Mouse (Mus musculus) MEL (cell line): ENCODE results near the gene Sectm1a. TPM values are rescaled to one million over a fixed set of nuclear protein-coding genes. Genes with fewer than 3 reads are reported as not detected.

Experiments
- DNase-seq: peaks from one replicate; pipeline ENCODE4 v3.0.0; 2011; ENCODE audit warnings: low read depth, low spot score
- H3K27ac ChIP-seq: 2 replicates; pipeline ENCODE4 v1.5.1; 2012; ENCODE audit warnings: low read depth, mild to moderate bottlenecking, control low read depth, low read length, moderate library complexity; ENCODE audit not compliant: control insufficient read depth
- H3K27me3 ChIP-seq, 2 experiments: fragments of 150-350 bp in 1 of 2; sonication (generic) in 1 of 2; 2 replicates each; pipeline ENCODE4 v1.6.1; 2012; ENCODE audit warnings: low read length in 2 of 2, mild to moderate bottlenecking in 2 of 2, improper control_type of control experiment in 1 of 2, moderate library complexity in 1 of 2; ENCODE audit not compliant: insufficient read depth in 2 of 2, control insufficient read depth in 1 of 2
- H3K36me3 ChIP-seq, 2 experiments: 2 replicates each; pipeline ENCODE4 v1.6.1; 2012 to 2014; ENCODE audit warnings: low read length in 2 of 2, improper control_type of control experiment in 1 of 2, inconsistent platforms in 1 of 2, mild to moderate bottlenecking in 1 of 2; ENCODE audit not compliant: insufficient read depth in 2 of 2, control insufficient read depth in 1 of 2
- H3K4me1 ChIP-seq, 2 experiments: fragments of 150-350 bp in 1 of 2; sonication (generic) in 1 of 2; 2 replicates each; pipeline ENCODE4 v1.6.1; 2012; ENCODE audit warnings: low read length in 2 of 2, improper control_type of control experiment in 1 of 2, mild to moderate bottlenecking in 1 of 2; ENCODE audit not compliant: insufficient read depth in 2 of 2, control insufficient read depth in 1 of 2
- H3K4me3 ChIP-seq, 2 experiments: fragments of 150-350 bp in 1 of 2; sonication (generic) in 1 of 2; 2 replicates each; pipeline ENCODE4 v1.5.1; 2012; ENCODE audit warnings: low read depth in 2 of 2, low read length in 2 of 2, mild to moderate bottlenecking in 2 of 2, moderate library complexity in 2 of 2, control low read depth in 1 of 2, improper control_type of control experiment in 1 of 2; ENCODE audit not compliant: control insufficient read depth in 1 of 2, insufficient read depth in 1 of 2
- H3K79me2 ChIP-seq: 2 replicates; pipeline ENCODE4 v1.6.1; 2012; ENCODE audit warnings: mild to moderate bottlenecking, low read length, moderate library complexity; ENCODE audit not compliant: control insufficient read depth, poor library complexity, insufficient read depth
- H3K9ac ChIP-seq: 2 replicates; pipeline ENCODE4 v1.6.1; 2012; ENCODE audit warnings: low read depth, mild to moderate bottlenecking, control low read depth, low read length, moderate library complexity; ENCODE audit not compliant: control insufficient read depth, poor library complexity, severe bottlenecking
- H3K9me3 ChIP-seq: fragments of 150-350 bp; sonication (generic); replicated peaks from 2 replicates; pipeline ENCODE4 v1.6.1; 2012; ENCODE audit warnings: mild to moderate bottlenecking, low read length, improper control_type of control experiment, moderate library complexity; ENCODE audit not compliant: insufficient read depth
- CHD1 ChIP-seq: IDR thresholded peaks from 2 replicates; pipeline ENCODE4 v1.6.1; 2012; ENCODE audit warnings: low read depth, mild to moderate bottlenecking, inconsistent platforms, low read length, improper control_type of control experiment
- E2F4 ChIP-seq: IDR thresholded peaks from 2 replicates; pipeline ENCODE4 v1.6.1; 2011; ENCODE audit warnings: low read depth, low read length, improper control_type of control experiment, borderline replicate concordance
- ELF1 ChIP-seq: IDR thresholded peaks from 2 replicates; pipeline ENCODE4 v1.6.1; 2014; ENCODE audit warnings: low read depth, mild to moderate bottlenecking, inconsistent platforms, low read length, improper control_type of control experiment, moderate library complexity
- EP300 ChIP-seq, 2 experiments: IDR thresholded peaks; 2 replicates each; pipeline ENCODE4 v1.6.1; 2011; ENCODE audit warnings: improper control_type of control experiment in 2 of 2, low read length in 2 of 2, low read depth in 1 of 2, mild to moderate bottlenecking in 1 of 2
- ETS1 ChIP-seq: IDR thresholded peaks from 2 replicates; pipeline ENCODE4 v1.6.1; 2012; ENCODE audit warnings: low read depth, mild to moderate bottlenecking, inconsistent platforms, low read length, improper control_type of control experiment, moderate library complexity
- GABPA ChIP-seq: IDR thresholded peaks from 2 replicates; pipeline ENCODE4 v1.6.1; 2012; ENCODE audit warnings: low read depth, mild to moderate bottlenecking, inconsistent platforms, low read length, improper control_type of control experiment, moderate library complexity
- JUND ChIP-seq: IDR thresholded peaks from 2 replicates; pipeline ENCODE4 v1.6.1; 2011; ENCODE audit warnings: low read depth, mild to moderate bottlenecking, improper control_type of control experiment, low read length
- MAFK ChIP-seq: IDR thresholded peaks from 2 replicates; pipeline ENCODE4 v1.6.1; 2011; ENCODE audit warnings: low read depth, mild to moderate bottlenecking, low read length, improper control_type of control experiment, borderline replicate concordance
- MAX ChIP-seq: IDR thresholded peaks from 2 replicates; pipeline ENCODE4 v1.6.1; 2011; ENCODE audit warnings: low read length, improper control_type of control experiment
- MEF2A ChIP-seq: IDR thresholded peaks from 2 replicates; pipeline ENCODE4 v1.6.1; 2014; ENCODE audit warnings: low read depth, mild to moderate bottlenecking, inconsistent platforms, low read length, improper control_type of control experiment; ENCODE audit not compliant: poor library complexity, insufficient replicate concordance, severe bottlenecking; ENCODE audit errors: extremely low read depth
- MXI1 ChIP-seq: IDR thresholded peaks from 2 replicates; pipeline ENCODE4 v1.6.1; 2011; ENCODE audit warnings: mild to moderate bottlenecking, low read depth, low read length, improper control_type of control experiment
- NELFE ChIP-seq: IDR thresholded peaks from 2 replicates; pipeline ENCODE4 v1.6.1; 2011; ENCODE audit warnings: low read depth, low read length, improper control_type of control experiment
- NRF1 ChIP-seq: IDR thresholded peaks from 2 replicates; pipeline ENCODE4 v1.6.1; 2014; ENCODE audit warnings: low read depth, mild to moderate bottlenecking, inconsistent platforms, low read length, improper control_type of control experiment, moderate library complexity; ENCODE audit not compliant: poor library complexity, insufficient read depth, severe bottlenecking
- POLR2AphosphoS2 ChIP-seq: IDR thresholded peaks from 2 replicates; pipeline ENCODE4 v1.6.1; 2011; ENCODE audit warnings: low read length, improper control_type of control experiment
- SIN3A ChIP-seq: IDR thresholded peaks from 2 replicates; pipeline ENCODE4 v1.6.1; 2012; ENCODE audit warnings: low read length, improper control_type of control experiment, inconsistent platforms
- SMC3 ChIP-seq: IDR thresholded peaks from 2 replicates; pipeline ENCODE4 v1.6.1; 2011; ENCODE audit warnings: low read depth, low read length, improper control_type of control experiment
- TCF12 ChIP-seq: IDR thresholded peaks from 2 replicates; pipeline ENCODE4 v1.6.1; 2014; ENCODE audit warnings: low read depth, mild to moderate bottlenecking, inconsistent platforms, low read length, improper control_type of control experiment, moderate library complexity
- USF2 ChIP-seq, 2 experiments: IDR thresholded peaks; 2 replicates each; pipeline ENCODE4 v1.6.1; 2011 to 2012; ENCODE audit warnings: improper control_type of control experiment in 2 of 2, low read length in 2 of 2, borderline replicate concordance in 1 of 2, inconsistent platforms in 1 of 2, low read depth in 1 of 2, mild to moderate bottlenecking in 1 of 2; ENCODE audit not compliant: insufficient read depth in 1 of 2
- ZMIZ1 ChIP-seq: IDR thresholded peaks from 2 replicates; pipeline ENCODE4 v1.6.1; 2012; ENCODE audit warnings: low read depth, mild to moderate bottlenecking, inconsistent platforms, low read length, improper control_type of control experiment, moderate library complexity
- polyA plus RNA-seq, 2 experiments: library from polyadenylated mRNA; stranded (reverse) in 1 of 2; unstranded in 1 of 2; fragments of >175 nt in 1 of 2; fragments of >200 nt in 1 of 2; gene quantifications; 2 replicates each; pipeline versions ENCODE4 v1.2.1 to v1.2.4; 2012; ENCODE audit warnings: low replicate concordance in 2 of 2, low read depth in 1 of 2; ENCODE audit not compliant: insufficient read length in 2 of 2, insufficient read depth in 1 of 2, missing spikeins in 1 of 2
- total RNA-seq: library from RNA; depleted of rRNA; stranded (reverse); fragments of 300-350 nt; gene quantifications from 2 replicates; pipeline ENCODE4 v1.2.3, GENCODE M21; 2012

Gene Sectm1a
- total and polyA plus RNA-seq, 3 experiments: 22.0 to 22.3 TPM; not detected in 1

- TF ChIP-seq GABPA: peak; percentile 39; the same call in 1 of the 2 replicates
- TF ChIP-seq MAFK: peak; percentile 76
- peak; percentile 63; the same call in 1 of the 2 replicates for TF ChIP-seq MXI1
- no peak for TF ChIP-seq E2F4
- TF ChIP-seq ZMIZ1: no peak
- no peak for TF ChIP-seq SMC3
- no peak for TF ChIP-seq JUND
- TF ChIP-seq CHD1: no peak
- TF ChIP-seq NELFE: no peak
- TF ChIP-seq TCF12: peak; percentile 91
- TF ChIP-seq ELF1: no peak
- peak; percentile 83 for TF ChIP-seq SIN3A
- peak; percentile 89 to 94 for TF ChIP-seq EP300 (IDR thresholded peaks at IDR 0.05; ENCODE audit: low read depth in 1 of 2, low read length in 2 of 2)
- TF ChIP-seq USF2 (IDR thresholded peaks at IDR 0.05; ENCODE audit: borderline replicate concordance in 1 of 2, insufficient read depth in 1 of 2, low read depth in 1 of 2, low read length in 2 of 2): no peak
- peak; percentile 93 for TF ChIP-seq ETS1
- peak; percentile 4; the same call in 1 of the 2 replicates for TF ChIP-seq MAX
- no peak for TF ChIP-seq POLR2AphosphoS2
Observed at GRCm38 (mm10) chr11:121122024-121122670, 41.1 kb upstream of the Sectm1a start (continued).

DNA sequence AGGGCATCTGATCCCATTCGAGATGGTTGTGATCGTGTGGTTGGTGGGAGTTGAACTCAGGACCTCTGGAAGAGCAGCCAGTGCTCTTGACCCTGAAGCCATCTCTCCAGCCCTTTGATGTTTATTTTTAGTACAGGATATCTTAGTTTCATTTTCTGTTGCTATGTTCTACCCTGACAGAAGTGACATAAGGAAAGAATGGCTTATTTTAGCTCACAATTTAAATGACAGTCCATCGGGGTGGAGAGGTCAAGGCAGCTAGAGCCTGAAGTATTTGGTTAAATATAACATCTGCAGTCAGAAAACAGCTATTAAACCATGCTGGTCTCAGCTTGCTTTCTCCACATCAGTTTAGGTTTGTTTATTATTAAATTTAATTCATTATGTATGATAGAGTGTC is 40.1 kb upstream of the Sectm1a start:
- Histone ChIP-seq H3K27ac (no peak overlapping the region), H3K27me3 (no peaks in the 10 kb centered on the region), H3K4me3 (peak overlapping the region in 1 of 2 experiments; percentile 1; a peak in 1 of 4 replicates)
- no peak for DNase-seq
- TF ChIP-seq NRF1 (no peak), MEF2A (no peak), NELFE (no peak)
- TF ChIP-seq, all 39 proteins: peak for 0
- Histone ChIP-seq H3K36me3 (peaks cover 0 to 31% of the 10 kb centered on the region in 2 experiments; a peak in 2 of 4 replicates), H3K79me2 (peaks cover 18% of the 10 kb centered on the region), H3K9ac (peak overlapping the region; percentile 16; the same call in 1 of the 2 replicates), H3K4me1 (peaks cover 17 to 39% of the 10 kb centered on the region in 2 experiments), H3K9me3 (no peaks in the 10 kb centered on the region)
